Mouse (Mus musculus): ENCODE data around the gene Poln. TPM values are rescaled to one million over a fixed set of nuclear protein-coding genes. Genes with fewer than 3 reads are reported as not detected.

The Poln gene
- total RNA-seq, 2 experiments from 2014 or later, result 1.1 to 1.3 TPM

DNA sequence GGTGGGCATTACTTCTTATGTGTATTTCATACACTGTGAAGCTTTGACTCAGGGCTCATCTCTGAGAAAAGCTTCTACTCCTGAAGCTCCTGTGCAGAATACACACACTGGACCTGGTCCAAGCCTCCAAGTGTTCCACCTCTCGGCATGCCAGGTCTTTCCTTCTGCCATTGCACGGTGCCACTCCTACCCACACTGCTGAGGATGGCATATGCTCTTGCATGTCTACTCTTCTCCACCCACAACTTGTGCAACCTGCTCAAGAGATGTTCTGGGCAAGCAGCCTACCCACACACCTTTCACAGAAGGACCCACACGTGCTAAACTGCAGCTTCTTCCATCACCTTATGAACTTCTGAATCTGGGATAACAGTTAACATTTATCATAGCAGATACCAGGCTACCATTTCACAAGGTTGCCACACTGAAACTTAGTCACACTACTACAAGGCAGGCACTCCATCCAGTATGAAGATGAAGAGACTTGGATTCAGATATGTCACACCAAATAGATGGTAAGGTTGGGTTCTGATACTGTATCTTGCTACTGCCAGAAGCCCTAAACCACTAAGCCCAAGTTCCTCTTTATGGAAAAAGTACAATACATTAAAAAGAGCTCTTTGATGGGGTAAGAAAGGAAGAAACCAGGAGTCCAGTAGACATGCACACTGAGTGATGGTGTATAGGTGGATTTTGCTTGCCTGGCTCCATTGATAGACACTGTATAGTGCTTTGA lies 50.0 kb downstream of the Poln start:
- peak; percentile 9 to 29 for DNase-seq (ENCODE audit: low spot score in 2 of 2)

DNA sequence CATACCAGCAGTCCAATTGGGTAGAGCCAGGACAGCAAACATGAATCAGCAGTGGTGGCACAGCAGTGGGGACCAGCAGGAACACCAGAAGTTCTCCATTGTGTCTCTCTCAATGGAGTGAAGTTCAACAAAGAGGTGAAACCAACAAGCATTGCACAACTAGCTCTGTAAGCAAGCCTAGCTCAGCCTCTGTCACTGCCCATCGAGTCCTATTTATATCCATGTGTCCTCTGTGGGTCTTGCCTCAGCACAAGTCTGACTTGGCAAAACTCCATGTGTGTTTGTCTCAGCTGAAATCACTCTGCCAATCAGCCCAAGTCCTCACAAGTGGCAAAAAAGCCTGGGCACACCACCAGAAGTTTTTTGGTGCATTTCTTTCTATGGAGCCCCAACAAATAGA lies 63.6 kb downstream of the Poln start:
- DNase-seq (ENCODE audit: low spot score in 2 of 2), result no peak

DNA sequence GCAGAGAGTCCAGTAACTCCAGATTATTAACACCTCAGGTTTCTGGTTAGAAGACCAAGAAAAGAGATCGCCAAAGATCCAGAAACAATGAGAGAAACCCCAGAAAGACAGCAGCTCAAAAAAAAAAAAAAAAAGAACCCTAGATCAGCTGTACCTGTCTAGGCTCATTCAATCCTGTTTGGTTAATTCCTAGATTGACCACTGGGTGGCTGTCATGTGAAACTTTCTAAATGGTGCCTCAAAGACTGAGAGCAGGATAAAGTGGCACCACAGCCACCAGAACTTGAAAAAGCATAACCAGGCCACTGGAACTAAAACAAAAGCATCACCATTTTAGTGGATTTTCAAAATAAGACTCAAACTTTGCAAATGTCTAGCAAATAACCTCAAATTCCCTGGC lies 71.9 kb downstream of the Poln start:
- peak; percentile 24 to 87 for DNase-seq (ENCODE audit: low spot score in 2 of 2)

DNA sequence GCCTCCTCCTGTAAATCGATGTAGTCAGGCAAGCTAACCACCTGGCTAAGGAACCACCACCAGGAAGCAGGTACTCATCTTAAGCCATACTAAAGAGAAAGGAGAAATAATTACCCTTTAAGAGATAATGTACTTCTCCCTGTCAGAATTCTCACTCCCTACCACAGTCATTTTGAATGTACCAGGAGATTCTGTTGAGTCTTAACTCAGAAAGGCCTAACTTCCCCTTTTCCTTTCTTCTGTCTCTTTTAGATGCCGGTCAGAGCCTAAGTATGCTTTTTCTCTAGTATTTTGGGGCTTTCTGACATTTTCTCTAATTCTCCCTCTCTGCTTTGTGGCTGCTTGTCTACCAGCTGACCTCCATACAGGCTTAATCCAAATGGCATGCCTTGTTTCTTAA lies 76.2 kb downstream of the Poln start:
- DNase-seq (ENCODE audit: low spot score in 2 of 2), result no peak

DNA sequence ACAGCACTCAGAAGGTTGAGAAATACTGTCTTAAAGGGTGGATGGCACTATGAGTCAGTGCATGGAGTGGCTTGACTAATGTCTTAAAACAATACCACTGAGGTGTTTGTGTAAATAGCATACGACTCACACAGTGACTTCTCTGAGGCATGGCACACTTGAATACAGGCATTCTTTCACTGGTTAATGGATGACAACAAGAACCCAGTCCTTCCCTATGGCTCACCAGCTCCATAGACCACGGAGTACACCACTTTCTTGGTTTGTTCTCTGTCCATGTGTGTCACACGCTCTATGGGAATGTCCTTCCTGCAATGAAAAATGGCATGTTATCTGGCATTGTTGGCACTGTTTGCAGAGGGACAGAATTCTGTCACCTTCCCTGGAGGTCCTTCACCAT lies 136.7 kb downstream of the Poln start:
- no peak for DNase-seq (ENCODE audit: low spot score in 2 of 2)

DNA sequence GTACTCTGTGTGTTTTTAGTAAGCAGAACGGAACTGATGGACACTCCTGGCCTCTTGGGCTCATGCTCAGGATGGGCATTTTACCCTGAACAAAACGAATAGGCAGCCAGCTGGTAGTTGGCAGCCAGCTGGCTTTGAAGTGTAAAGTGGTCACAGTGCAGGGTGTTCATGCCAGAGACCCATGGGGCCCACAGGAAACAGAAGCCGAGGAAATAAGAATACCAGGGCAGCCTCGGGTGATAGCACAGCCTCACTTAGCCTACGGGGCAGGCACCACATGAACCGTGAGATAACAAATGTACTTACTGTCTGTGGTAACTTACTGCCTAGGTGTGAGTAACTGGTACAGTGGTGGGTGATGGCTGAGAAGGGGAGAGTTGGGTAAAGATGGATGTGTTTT lies 138.2 kb downstream of the Poln start:
- DNase-seq (ENCODE audit: low spot score in 2 of 2), result no peak

DNA sequence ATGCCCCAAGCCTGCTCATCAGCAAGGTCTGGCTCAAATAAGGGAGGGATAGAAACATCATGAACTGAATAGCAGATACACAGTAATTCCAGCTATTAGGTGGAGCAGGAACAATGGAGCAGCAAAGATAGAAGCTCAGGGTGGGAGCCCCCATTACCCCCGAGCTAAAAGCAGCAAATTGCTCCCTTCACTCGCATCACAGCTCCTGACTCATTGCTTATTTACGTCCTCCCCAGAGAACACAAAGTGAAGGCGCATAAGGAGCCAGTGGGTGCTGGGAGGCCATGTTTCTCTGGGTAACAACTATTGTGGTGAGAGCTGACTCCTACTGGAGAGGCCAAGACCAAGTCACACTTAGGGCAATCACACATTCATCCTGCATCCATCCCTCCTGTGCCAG lies 139.1 kb downstream of the Poln start:
- DNase-seq (ENCODE audit: low spot score in 2 of 2), result no peak

DNA sequence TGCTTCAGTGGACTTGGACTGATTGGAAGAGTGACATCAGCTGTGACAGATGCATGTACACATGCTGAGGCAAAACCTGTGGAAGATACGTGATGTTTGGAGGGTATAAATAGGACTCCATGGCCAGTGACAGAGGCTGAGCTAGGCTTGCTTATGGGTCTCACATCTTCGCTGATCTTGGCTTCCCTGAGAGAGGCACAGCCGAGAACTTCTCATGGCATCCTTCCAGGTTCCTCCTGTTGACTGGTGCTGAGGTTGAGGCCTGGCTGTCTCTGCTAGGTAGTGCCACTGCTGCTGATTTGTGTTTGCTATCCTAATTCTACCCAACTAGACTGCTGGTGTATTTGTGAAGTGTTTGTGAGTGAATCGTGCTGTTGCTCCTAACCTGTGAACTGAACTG lies 150.3 kb downstream of the Poln start:
- DNase-seq (ENCODE audit: low spot score in 2 of 2), result no peak

DNA sequence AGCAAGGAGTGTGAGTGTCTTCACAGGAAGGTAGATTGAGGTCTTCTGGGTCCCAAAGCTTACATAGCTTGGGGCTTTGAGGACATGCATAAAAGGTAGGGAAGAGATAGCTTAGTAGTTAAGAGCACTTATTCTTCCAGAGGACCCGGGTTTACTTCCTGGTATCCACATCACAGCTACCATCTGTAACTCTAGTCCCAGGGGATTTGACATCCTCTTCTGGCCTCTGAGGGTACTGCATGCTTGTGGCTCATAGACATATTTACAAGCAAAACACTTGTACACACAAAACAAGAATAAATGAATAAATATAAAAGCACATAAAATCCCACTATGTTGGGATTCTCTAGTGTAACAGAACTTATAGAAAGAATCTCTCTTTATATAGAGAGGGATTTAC lies 154.6 kb downstream of the Poln start:
- DNase-seq (ENCODE audit: low spot score in 2 of 2), result no peak

DNA sequence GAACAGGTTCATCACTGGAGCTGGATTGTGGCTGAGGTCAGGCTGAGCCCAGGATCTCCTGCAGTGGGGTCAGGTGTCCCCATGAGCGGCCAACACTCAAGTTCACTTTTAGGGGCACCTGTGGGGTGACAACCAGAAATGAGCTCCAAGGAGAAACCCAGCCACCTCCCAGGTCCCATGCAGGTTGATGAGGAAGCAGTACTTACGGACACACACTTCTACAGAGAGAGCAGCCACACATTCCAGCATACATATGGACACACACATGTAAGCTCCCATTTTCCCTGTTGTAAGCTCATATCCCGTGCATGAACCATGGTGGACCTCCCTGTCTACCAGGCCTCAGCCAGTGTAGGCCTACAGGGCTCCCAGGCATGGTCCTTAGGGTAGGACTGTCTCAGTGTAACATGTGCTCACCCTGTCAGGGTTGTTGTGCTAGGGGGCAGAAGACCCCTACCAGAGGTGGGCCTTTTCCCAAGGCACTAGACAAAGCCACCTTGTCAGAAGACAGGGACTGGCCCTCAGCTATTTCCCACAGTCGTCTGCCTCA lies 161.8 kb downstream of the Poln start:
- no peak for DNase-seq (ENCODE audit: low spot score in 2 of 2)

DNA sequence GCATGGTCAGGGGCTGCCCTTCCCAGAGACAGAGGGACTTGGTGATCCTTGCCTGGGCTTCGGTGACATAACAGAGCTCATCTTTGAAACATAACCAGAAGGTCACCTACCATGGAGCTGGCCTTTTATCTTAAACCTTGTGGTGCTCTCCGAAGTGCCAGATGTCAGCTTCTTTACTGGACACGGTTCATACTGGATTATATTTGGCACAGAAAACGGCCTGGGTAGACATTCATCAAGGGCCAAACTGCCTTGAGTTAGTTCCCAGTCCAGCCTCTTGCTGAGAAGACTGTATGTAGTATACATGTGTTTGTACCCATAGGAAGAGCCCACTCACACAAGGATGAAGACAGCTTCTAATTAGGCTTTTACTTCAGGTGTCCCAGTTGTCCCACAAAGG lies 162.4 kb downstream of the Poln start:
- DNase-seq (ENCODE audit: low spot score in 2 of 2), result no peak

DNA sequence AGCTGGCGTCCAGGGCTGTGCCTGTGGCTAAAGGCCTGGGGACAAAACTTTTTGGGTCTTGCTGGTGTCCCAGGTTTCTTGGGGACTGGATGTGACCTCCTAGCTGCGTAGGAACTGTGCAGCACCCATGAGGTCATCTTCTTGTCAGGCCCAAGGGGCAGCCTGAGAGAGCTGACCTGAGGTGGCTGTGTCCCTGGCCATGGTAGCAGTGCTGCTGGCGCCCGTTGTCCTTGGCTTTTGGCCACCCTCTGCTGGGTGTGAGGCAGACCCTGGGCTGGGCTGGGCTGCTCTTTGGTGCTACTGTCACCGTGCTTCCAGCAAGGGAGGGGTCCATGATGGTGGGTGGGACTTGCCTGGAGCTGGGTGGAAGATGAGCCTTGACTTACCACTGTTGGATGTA lies 164.6 kb downstream of the Poln start:
- no peak for DNase-seq (ENCODE audit: low spot score in 2 of 2)

DNA sequence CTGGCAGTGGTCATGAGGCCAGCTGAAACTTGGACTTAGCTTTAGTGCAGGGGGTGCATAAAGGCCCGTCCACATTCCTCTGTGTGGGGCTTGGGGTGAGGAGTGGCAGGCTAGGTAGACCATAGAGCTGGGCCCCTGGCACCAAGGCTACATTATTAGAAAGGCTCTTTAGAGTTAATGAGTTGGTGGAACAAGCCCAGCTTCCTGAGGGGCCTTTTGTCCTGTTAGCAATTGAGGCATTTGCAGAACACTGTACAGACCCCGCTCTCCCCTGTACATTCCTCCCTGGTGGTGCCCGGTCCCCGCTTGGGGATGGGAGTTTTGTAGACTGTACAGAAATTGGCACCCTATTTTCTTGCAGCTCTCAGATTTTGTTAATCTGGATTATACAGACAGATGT lies 166.6 kb downstream of the Poln start:
- no peak for DNase-seq (ENCODE audit: low spot score in 2 of 2)

DNA sequence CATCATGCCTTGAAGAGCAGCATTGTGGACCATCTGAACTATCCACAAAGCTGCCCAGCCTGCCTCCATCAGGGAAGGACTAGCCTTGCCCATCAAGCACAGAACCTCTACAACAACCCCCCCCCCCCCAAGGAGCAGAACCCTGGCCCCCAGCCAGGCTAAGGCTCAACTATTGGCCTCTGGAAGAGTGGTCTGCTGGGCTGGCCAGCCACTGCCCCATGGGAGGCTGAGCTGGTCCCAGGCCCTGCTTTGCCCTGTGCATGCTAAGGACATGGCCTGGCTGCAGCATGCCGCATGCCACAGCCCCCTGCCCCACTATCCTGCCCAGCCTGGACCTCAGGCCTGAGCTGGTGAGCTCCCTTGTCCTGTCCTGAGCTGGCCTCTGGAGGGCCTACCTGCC lies 167.8 kb downstream of the Poln start:
- DNase-seq (ENCODE audit: low spot score in 2 of 2), result no peak

DNA sequence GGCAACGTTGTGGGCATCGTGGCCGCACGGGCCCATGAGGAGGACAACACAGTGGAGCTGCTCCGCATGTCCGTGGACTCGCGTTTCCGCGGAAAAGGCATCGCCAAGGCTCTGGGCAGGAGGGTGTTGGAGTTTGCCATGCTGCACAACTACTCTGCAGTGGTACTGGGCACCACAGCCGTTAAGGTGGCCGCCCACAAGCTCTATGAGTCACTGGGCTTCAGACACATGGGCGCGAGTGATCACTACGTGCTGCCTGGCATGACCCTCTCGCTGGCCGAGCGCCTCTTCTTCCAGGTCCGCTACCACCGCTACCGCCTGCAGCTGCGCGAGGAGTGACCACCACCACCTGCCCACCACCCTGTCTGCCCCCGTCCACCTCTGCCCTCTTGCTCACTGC lies 168.4 kb downstream of the Poln start:
- DNase-seq (ENCODE audit: low spot score in 2 of 2), result no peak

DNA sequence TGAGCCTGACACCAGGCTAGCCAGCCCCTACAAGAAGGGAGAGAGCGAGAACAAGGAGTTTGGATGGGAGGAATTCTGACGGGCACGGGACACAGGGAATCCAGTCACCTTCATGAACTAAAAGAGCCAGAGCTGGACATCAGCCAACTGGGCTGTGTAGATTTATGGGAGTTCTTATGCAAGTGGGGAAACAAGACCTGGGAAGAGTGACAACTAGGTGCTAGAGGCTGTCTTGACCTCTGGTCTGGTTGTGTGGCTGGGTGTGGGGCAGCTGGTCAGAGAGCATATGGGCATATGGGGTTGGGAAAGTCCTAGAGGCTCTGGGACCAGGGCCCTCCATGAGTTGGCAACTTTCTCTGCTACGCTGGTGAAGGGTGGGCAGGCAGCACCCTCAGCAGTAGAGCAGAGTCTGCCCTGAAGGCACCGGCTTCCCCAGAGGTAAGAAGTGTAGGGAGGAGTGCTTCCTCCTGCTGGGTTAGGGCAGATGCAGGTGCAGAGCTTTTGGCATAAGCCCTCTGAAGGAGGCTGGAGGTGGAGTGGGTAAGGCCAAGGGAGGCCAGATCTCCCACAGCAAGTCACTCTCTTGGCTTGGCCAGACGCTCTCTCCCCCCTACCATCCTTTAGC lies 169.7 kb downstream of the Poln start:
- no peak for DNase-seq (ENCODE audit: low spot score in 2 of 2)

DNA sequence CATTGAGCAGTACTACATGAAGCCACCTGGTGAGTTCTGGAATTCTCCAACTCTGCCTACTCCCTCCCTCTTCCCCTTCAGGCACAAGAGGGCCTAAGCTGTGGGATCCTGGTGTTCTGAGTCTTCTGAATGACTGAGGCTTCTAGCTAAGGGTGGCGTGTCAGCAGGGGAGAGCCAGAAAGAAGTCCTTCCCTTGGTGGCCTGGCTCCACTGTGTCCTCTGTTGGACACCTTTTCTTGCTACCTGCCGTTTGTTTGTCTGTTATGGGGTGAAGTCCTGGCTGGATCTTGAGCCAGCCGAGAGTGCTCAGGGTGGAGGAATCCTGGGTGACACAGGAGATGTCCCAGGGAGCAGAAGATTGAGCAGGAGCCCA lies 170.8 kb downstream of the Poln start:
- no peak for DNase-seq (ENCODE audit: low spot score in 2 of 2)

DNA sequence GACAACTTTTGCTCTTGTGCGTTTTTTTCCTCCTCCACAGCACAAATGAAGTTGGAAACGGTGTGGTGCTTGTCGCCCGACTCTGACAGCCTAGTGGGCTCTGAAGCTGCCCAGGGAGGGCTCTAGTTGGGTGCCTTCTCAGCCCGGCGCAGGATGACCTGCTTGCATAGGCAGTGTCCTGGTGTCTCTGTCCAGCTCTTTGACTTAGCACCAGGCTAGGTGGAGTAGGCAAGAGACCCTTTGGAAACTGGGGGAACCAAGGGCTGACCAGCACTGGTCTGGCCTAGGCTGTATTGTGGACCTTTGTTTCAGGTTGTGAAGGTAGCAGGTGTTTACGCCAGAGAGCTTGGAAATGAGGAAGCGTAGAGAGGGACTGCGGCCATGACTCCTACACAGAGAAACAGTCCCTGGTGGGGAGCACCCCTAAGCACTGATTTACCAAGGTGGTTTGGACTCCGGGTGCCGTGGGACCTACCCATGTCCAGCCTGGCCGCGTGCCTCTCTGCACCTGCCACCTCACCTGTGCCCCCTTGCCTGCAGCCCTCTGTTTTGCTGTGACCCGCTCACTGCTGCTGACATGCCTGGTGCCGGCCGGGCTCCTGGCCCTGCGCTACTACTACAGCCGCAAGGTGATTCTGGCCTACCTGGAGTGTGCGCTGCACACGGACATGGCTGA lies 171.3 kb downstream of the Poln start:
- DNase-seq (ENCODE audit: low spot score in 2 of 2), result no peak

DNA sequence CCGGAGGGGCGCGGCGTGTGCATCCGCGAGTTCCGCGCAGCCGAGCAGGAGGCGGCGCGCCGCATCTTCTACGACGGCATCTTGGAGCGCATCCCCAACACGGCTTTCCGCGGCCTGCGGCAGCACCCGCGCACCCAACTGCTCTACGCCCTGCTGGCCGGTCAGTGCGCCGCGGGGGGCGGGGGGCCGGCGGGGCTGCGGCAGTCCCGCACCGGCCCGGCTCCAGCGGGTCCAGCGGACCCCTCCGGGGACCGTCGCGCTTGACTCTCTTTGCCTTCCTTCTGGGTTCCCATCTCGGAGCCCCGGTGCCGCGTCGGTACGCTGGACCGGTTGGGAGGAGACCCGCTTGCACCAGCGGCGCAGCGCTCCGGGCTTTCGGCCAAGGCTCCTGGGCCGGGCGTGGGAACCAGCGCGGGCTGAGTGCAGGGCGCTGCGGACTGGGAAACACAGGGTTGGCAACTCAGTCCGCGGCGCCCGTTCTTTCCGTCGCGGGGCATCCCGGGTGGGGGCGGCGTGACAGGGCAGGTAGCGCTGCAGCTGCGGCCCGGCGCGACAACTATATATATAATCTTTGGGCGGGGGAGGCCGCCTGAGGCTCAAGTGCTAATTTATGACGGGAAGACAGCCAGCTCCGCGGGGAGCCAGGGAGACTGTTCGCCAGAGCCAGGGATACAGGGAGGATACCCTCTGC lies 172.1 kb downstream of the Poln start:
- peak; percentile 50 to 75 for DNase-seq (ENCODE audit: low spot score in 2 of 2)

DNA sequence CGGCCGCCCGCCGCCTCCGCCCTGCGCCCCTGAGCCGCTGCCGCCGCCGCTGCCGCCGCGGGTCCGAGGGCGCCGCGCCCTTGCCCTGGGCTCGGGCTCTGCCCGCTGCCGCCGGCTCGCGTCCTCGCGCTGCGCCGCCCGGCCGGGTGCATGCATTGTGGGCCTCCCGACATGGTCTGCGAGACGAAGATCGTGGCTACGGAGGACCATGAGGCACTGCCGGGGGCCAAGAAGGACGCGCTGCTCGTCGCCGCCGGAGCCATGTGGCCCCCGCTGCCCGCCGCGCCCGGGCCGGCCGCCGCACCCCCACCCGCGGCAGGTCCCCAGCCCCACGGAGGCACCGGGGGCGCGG lies 172.6 kb downstream of the Poln start:
- no peak for DNase-seq (ENCODE audit: low spot score in 2 of 2)

DNA sequence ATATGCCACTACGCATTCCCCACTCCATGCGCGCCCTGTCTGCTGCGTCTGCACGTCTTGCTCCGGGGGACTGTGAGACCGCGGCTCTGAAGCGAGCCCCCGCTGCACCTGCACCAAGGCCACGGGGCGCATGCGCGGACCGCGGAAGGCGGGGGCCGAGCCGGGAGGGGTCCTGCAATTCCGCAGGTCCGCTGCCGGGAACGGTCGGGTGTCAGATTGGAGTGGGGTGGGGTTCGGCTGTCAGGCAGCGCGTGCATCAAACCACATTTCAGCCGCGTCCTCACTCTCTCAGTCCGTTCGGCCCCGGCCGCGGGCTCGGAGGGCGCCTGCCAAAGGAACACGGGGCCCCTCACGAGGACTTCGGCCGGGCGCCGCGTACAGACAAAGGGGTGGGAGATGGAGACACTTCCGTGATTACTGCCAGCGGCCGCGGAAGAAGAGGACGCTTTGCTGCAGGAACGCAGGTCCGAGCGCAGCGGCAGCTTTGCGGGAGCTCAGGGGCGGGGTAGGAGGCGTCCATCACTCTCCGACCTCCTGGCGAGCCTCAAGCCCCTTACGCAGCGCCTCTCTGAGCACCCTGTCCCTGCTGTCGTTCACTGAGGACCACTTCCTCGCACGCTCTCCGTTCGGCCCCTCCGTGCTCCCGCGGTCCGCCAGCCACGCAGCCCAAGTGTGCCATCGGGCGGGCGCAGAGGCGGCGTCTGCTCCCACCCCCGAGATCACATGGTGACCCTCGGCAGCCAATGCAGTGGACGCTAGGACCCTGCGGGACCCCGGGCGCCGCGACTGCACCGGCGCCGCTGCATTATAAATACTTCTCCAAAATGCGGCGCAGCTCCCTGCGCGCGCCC lies 173.2 kb downstream of the Poln start, which contains the start of gene Nat8l:
Nat8l (plus strand) TSS at position 142 of the 851 bp plus-strand sequence.
- peak; percentile 88 to 91 for DNase-seq (ENCODE audit: low spot score in 2 of 2)

All from layer of hippocampus, adult 18-20 months (tissue).